Mouse (Mus musculus): ENCODE data around the gene Npc2.

DNA sequence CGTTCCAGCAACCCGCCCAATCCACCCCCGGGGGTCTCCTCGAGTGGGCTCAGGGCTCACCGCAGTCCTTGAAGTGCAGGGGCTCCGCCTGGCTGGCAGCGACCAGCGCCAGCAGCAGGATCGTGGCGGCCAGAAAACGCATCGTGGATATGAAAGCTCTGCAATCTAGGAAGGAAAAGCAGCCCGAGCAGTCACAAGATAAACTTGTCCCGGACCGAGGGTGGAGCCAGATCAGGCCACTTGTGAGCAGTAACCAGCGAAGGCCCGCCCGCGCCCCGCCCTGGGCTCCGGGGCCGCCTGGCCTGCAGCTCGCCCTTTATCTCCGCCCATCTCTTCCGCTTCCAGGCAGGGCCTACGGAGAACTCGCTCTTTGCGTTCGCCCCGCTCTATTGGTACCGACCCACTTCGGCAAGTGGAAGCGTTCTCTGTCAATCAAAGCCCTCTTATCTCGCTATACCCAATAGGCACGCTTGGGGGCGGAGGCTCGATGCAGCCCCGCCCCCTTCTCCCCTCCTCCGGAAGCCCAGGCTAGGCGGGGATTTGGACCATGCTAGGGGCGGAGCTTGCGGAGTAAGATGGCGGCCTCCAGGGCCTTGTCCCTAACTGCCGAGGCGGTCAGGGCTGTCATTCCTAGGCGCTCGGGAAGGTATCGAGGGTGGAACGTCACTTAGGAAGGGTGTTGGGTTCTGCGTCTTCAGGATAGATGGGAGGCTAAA, at the start of gene Npc2, which contains the start of gene Isca2:
- no peak for TF ChIP-seq CTCF (IDR thresholded peaks at IDR 0.05; ENCODE audit: borderline replicate concordance, insufficient read depth, low read depth, low read length)
- TF ChIP-seq POLR2A (IDR thresholded peaks at IDR 0.05; ENCODE audit: borderline replicate concordance, insufficient read depth, low read length) = peak; percentile 84; the same call in 1 of the 2 replicates
